Mouse (Mus musculus): ENCODE measurements around the gene Gm20388. TPM values are rescaled to one million over a fixed set of nuclear protein-coding genes. Genes with fewer than 3 reads are reported as not detected.
A peak's percentile ranks its signal among the peaks of the same experiment; 100 is the strongest.

Gm20388 gene
- polyA plus RNA-seq, 1 experiment from 2014 or later, result 8.3 TPM

GRCm38 (mm10) chr8:123245543-123245942 lies 3334.9 kb downstream of the Gm20388 start:
- Histone ChIP-seq H3K4me2 (ENCODE audit: low read length) (no peak overlapping the region), H3K9ac (ENCODE audit: low read length) (no peak overlapping the region), H3K9me3 (ENCODE audit: control insufficient read depth, low read length) (no peaks in the 10 kb centered on the region), H3K27me3 (replicated peaks; ENCODE audit: control insufficient read depth, insufficient read depth, low read length) (no peaks in the 10 kb centered on the region), H3K4me1 (replicated peaks; ENCODE audit: control insufficient read depth, insufficient read depth, low read length) (no peaks in the 10 kb centered on the region), H3K36me3 (ENCODE audit: control insufficient read depth, insufficient read depth, low read length) (peaks cover 80% of the 10 kb centered on the region), H3K4me3 (ENCODE audit: low read depth, low read length) (no peak overlapping the region), H3K27ac (ENCODE audit: low read depth) (no peak overlapping the region)
- WGBS, result 85% methylated on average over 12 of the region's 12 CpGs
- DNase-seq (ENCODE audit: low spot score), result no peak
- ATAC-seq (replicated peaks; ENCODE audit: low FRiP score, low TSS enrichment, low read depth), result no peak

GRCm38 (mm10) chr8:123247748-123248147 lies 3337.1 kb downstream of the Gm20388 start:
- H3K27me3 ChIP-seq (replicated peaks; ENCODE audit: control insufficient read depth, insufficient read depth, low read length), result no peaks in the 10 kb centered on the region
- H3K4me2 ChIP-seq (ENCODE audit: low read length), result no peak overlapping the region
- ATAC-seq (replicated peaks; ENCODE audit: low FRiP score, low TSS enrichment, low read depth) (no peak), DNase-seq (ENCODE audit: low spot score) (no peak)
- no peak overlapping the region for H3K9ac ChIP-seq (ENCODE audit: low read length)
- H3K9me3 ChIP-seq (ENCODE audit: control insufficient read depth, low read length), result no peaks in the 10 kb centered on the region
- no peak overlapping the region for H3K27ac ChIP-seq (ENCODE audit: low read depth)
- 96% methylated on average over 6 of the region's 6 CpGs for WGBS
- H3K36me3 ChIP-seq (ENCODE audit: control insufficient read depth, insufficient read depth, low read length), result peaks cover 87% of the 10 kb centered on the region
- no peak overlapping the region for H3K4me3 ChIP-seq (ENCODE audit: low read depth, low read length)
- peaks cover 4% of the 10 kb centered on the region; the same call in 1 of the 2 replicates for H3K4me1 ChIP-seq (replicated peaks; ENCODE audit: control insufficient read depth, insufficient read depth, low read length)

GRCm38 (mm10) chr8:123248596-123248995 lies 3338.0 kb downstream of the Gm20388 start:
- ATAC-seq (replicated peaks; ENCODE audit: low FRiP score, low TSS enrichment, low read depth), result no peak
- Histone ChIP-seq H3K36me3 (ENCODE audit: control insufficient read depth, insufficient read depth, low read length) (peaks cover 79% of the 10 kb centered on the region), H3K27ac (ENCODE audit: low read depth) (no peak overlapping the region), H3K4me3 (ENCODE audit: low read depth, low read length) (no peak overlapping the region), H3K9me3 (ENCODE audit: control insufficient read depth, low read length) (no peaks in the 10 kb centered on the region), H3K4me1 (replicated peaks; ENCODE audit: control insufficient read depth, insufficient read depth, low read length) (peaks cover 11% of the 10 kb centered on the region), H3K27me3 (replicated peaks; ENCODE audit: control insufficient read depth, insufficient read depth, low read length) (no peaks in the 10 kb centered on the region), H3K9ac (ENCODE audit: low read length) (no peak overlapping the region), H3K4me2 (ENCODE audit: low read length) (no peak overlapping the region)
- WGBS, result 93% methylated on average over 8 of the region's 8 CpGs
- no peak for DNase-seq (ENCODE audit: low spot score)

- ATAC-seq (replicated peaks; ENCODE audit: low FRiP score, low TSS enrichment, low read depth) (no peak), DNase-seq (ENCODE audit: low spot score) (no peak)
- H3K4me1 ChIP-seq (replicated peaks; ENCODE audit: control insufficient read depth, insufficient read depth, low read length), result peaks cover 21% of the 10 kb centered on the region
- no peaks in the 10 kb centered on the region for H3K9me3 ChIP-seq (ENCODE audit: control insufficient read depth, low read length)
- no peak overlapping the region for H3K27ac ChIP-seq (ENCODE audit: low read depth)
- peaks cover 58% of the 10 kb centered on the region for H3K36me3 ChIP-seq (ENCODE audit: control insufficient read depth, insufficient read depth, low read length)
- H3K4me2 ChIP-seq (ENCODE audit: low read length), result no peak overlapping the region
- H3K9ac ChIP-seq (ENCODE audit: low read length), result no peak overlapping the region
- no peaks in the 10 kb centered on the region for H3K27me3 ChIP-seq (replicated peaks; ENCODE audit: control insufficient read depth, insufficient read depth, low read length)
- WGBS, result 94% methylated on average over 5 of the region's 5 CpGs
- H3K4me3 ChIP-seq (ENCODE audit: low read depth, low read length), result no peak overlapping the region
These were observed 3340.3 kb downstream of the Gm20388 start for GRCm38 (mm10) chr8:123250940-123251339.

GRCm38 (mm10) chr8:123252925-123253324 lies 3342.3 kb downstream of the Gm20388 start:
- DNase-seq (ENCODE audit: low spot score) (no peak), ATAC-seq (replicated peaks; ENCODE audit: low FRiP score, low TSS enrichment, low read depth) (no peak)
- H3K4me1 ChIP-seq (replicated peaks; ENCODE audit: control insufficient read depth, insufficient read depth, low read length), result peaks cover 21% of the 10 kb centered on the region
- no peaks in the 10 kb centered on the region for H3K27me3 ChIP-seq (replicated peaks; ENCODE audit: control insufficient read depth, insufficient read depth, low read length)
- no peaks in the 10 kb centered on the region for H3K9me3 ChIP-seq (ENCODE audit: control insufficient read depth, low read length)
- WGBS, result 53% methylated on average over 4 of the region's 4 CpGs
- H3K36me3 ChIP-seq (ENCODE audit: control insufficient read depth, insufficient read depth, low read length), result peaks cover 56% of the 10 kb centered on the region
- peak overlapping the region; percentile 82; the same call in 1 of the 2 replicates for H3K9ac ChIP-seq (ENCODE audit: low read length)
- H3K4me3 ChIP-seq (ENCODE audit: low read depth, low read length), result peak overlapping the region; percentile 98
- H3K27ac ChIP-seq (ENCODE audit: low read depth), result no peak overlapping the region
- peak overlapping the region; percentile 57 for H3K4me2 ChIP-seq (ENCODE audit: low read length)

GRCm38 (mm10) chr8:123253451-123254098 lies 3342.9 kb downstream of the Gm20388 start:
- ATAC-seq (replicated peaks; ENCODE audit: low FRiP score, low TSS enrichment, low read depth) (peak; percentile 33), DNase-seq (ENCODE audit: low spot score) (no peak)
- Histone ChIP-seq H3K4me1 (replicated peaks; ENCODE audit: control insufficient read depth, insufficient read depth, low read length) (peaks cover 21% of the 10 kb centered on the region), H3K4me2 (ENCODE audit: low read length) (peak overlapping the region; percentile 57), H3K27ac (ENCODE audit: low read depth) (peak overlapping the region; percentile 71), H3K9me3 (ENCODE audit: control insufficient read depth, low read length) (no peaks in the 10 kb centered on the region), H3K36me3 (ENCODE audit: control insufficient read depth, insufficient read depth, low read length) (peaks cover 56% of the 10 kb centered on the region), H3K27me3 (replicated peaks; ENCODE audit: control insufficient read depth, insufficient read depth, low read length) (no peaks in the 10 kb centered on the region), H3K9ac (ENCODE audit: low read length) (peak overlapping the region; percentile 82), H3K4me3 (ENCODE audit: low read depth, low read length) (peak overlapping the region; percentile 98)
- WGBS, result 1% methylated on average over 38 of the region's 40 CpGs

- no peaks in the 10 kb centered on the region for H3K9me3 ChIP-seq (ENCODE audit: control insufficient read depth, low read length)
- peak; percentile 93 for DNase-seq (ENCODE audit: low spot score)
- peaks cover 54% of the 10 kb centered on the region for H3K36me3 ChIP-seq (ENCODE audit: control insufficient read depth, insufficient read depth, low read length)
- peak within 1 kb of the TSS; percentile 95 for H3K4me2 ChIP-seq (ENCODE audit: low read length)
- peak within 1 kb of the TSS; percentile 98 for H3K4me3 ChIP-seq (ENCODE audit: low read depth, low read length)
- no peaks in the 10 kb centered on the region for H3K27me3 ChIP-seq (replicated peaks; ENCODE audit: control insufficient read depth, insufficient read depth, low read length)
- H3K27ac ChIP-seq (ENCODE audit: low read depth), result peak within 1 kb of the TSS; percentile 71
- peaks cover 21% of the 10 kb centered on the region for H3K4me1 ChIP-seq (replicated peaks; ENCODE audit: control insufficient read depth, insufficient read depth, low read length)
- ATAC-seq (replicated peaks; ENCODE audit: low FRiP score, low TSS enrichment, low read depth), result peak; percentile 94
- H3K9ac ChIP-seq (ENCODE audit: low read length), result peak within 1 kb of the TSS; percentile 82
- under 1% methylated on average over 87 of the region's 99 CpGs for WGBS
These were observed 3343.7 kb downstream of the Gm20388 start, which contains the start of the genes Zfp276 and Vps9d1 for GRCm38 (mm10) chr8:123254099-123254885. Zfp276 (plus strand) TSS chr8:123254195. Vps9d1 (minus strand) TSS chr8:123254348.

GRCm38 (mm10) chr8:123255170-123255569 lies 3344.5 kb downstream of the Gm20388 start:
- DNase-seq (ENCODE audit: low spot score), result no peak
- Histone ChIP-seq H3K9me3 (ENCODE audit: control insufficient read depth, low read length) (no peaks in the 10 kb centered on the region), H3K36me3 (ENCODE audit: control insufficient read depth, insufficient read depth, low read length) (peaks cover 54% of the 10 kb centered on the region), H3K4me2 (ENCODE audit: low read length) (peak overlapping the region; percentile 95), H3K27me3 (replicated peaks; ENCODE audit: control insufficient read depth, insufficient read depth, low read length) (no peaks in the 10 kb centered on the region), H3K4me3 (ENCODE audit: low read depth, low read length) (peak overlapping the region; percentile 98), H3K27ac (ENCODE audit: low read depth) (no peak overlapping the region), H3K4me1 (replicated peaks; ENCODE audit: control insufficient read depth, insufficient read depth, low read length) (peaks cover 21% of the 10 kb centered on the region), H3K9ac (ENCODE audit: low read length) (peak overlapping the region; percentile 82)
- no peak for ATAC-seq (replicated peaks; ENCODE audit: low FRiP score, low TSS enrichment, low read depth)
- WGBS, result 61% methylated on average over 6 of the region's 6 CpGs
